Mouse (Mus musculus) adrenal gland, adult 18-20 months (tissue): Measurements from ENCODE around the gene Gpx4. TPM values are rescaled to one million over a fixed set of nuclear protein-coding genes. Genes with fewer than 3 reads are reported as not detected.
A peak's percentile ranks its signal among the peaks of the same experiment; 100 is the strongest.
"Not testable (repeated sequence)": the region's sequence is repeated elsewhere in the genome, so short reads cannot be mapped to it uniquely, and the experiment has no call there.

Experiments
- DNase-seq, 2 experiments: peaks; one replicate each; pipeline ENCODE4 v3.0.0; 2021 to 2022; ENCODE audit warnings: low spot score in 2 of 2
- total RNA-seq, 2 experiments: library from RNA; stranded (reverse); gene quantifications; 1 replicate in 1 of 2; 2 replicates in 1 of 2; pipeline ENCODE4 v1.2.3; 2021

Gene Gpx4
- total RNA-seq, 2 experiments from 2014 or later = 1,091 to 1,886 TPM

DNA sequence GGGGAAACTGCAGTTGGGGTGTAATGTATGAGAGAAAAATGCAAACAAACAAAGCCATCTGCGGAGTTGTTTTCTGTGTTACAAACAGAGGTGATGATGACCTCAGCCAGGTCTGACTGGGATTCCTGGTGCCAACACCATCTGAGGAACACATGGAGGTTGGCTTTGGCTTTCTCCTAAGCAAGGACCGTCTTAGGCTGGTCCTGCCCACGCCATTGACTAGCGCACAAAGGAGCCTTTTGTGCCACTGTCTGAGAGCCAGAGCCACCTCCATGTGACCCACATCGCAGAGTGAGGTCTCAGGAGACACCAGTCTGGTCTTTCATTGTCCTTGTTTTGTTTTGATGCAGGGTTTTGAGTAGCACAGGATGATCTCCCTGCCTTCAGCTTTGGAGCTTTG lies 1.4 kb downstream of the Gpx4 start:
- DNase-seq = no peak

DNA sequence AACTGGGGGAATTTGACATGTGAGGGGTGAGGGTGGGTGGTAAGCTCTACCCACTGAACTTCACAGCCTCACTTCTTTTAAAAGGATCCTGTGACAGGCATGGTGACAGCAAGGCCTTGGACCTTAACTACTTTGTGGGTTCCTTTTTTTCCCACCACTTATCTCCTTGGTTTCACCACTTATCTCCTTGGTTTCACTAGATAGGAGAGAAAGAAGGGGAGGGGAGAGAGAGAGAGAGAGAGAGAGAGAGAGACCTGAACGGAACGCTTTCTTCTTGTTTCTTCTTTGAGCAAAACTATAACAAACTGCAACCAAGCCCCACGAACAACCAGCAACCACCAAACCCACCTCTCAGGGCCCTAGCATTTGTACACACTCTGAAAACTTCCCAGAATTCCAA lies 1.9 kb downstream of the Gpx4 start:
- DNase-seq = no peak

DNA sequence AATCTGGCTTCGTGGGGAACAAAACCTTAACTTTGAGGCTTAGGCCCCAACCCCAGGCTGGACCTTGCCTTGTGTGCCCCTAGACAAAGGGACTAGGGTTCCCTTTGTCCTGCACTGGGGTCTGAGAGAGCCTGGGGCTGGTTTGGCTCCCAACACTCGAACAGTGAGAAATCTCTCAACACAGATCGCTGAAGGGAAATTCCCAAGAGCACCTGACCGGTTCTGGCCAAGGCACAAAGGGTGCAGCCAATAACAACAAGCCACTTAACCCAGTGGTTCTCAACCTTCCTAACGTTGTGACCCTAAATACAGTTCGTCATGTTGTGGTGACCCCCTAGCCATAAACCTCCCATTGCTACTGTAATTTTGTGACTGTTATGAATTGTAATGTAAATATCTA lies 3.3 kb downstream of the Gpx4 start:
- no peak for DNase-seq

DNA sequence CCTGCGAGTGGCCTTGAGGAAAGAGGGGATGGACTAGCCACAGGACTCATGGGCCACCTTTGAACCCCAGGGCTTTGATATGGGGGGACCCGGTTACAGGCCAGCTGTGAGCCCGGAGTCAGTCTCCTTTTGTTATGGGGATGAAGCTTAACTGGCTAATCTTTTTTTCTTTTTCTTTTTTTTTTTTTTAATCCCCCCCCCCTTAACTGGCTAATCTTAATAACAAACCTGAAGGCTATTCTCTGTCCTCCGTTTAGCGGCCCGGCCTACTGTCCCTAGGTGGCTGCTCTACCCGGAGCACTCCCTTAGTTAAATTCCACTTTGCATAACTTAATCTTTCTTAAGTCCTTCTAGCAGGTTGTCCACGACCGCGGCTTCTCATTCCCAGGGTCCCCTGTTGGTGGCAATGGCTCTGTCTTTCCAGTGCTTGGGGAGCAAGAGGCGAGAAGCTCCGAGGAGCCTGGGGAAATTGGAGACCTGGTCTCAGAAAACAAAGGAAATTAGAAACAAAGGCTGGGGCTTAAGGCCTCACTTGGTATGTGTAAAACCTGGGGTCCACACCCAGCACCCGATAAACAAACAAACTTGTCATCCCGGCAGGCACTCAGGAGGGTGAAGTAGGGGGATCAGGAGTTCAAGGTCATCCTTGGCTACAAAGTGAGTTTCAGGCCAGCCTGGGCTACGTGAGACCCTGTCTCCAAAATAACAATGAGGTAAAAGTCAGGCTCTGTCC lies 4.1 kb downstream of the Gpx4 start:
- no peak for DNase-seq

DNA sequence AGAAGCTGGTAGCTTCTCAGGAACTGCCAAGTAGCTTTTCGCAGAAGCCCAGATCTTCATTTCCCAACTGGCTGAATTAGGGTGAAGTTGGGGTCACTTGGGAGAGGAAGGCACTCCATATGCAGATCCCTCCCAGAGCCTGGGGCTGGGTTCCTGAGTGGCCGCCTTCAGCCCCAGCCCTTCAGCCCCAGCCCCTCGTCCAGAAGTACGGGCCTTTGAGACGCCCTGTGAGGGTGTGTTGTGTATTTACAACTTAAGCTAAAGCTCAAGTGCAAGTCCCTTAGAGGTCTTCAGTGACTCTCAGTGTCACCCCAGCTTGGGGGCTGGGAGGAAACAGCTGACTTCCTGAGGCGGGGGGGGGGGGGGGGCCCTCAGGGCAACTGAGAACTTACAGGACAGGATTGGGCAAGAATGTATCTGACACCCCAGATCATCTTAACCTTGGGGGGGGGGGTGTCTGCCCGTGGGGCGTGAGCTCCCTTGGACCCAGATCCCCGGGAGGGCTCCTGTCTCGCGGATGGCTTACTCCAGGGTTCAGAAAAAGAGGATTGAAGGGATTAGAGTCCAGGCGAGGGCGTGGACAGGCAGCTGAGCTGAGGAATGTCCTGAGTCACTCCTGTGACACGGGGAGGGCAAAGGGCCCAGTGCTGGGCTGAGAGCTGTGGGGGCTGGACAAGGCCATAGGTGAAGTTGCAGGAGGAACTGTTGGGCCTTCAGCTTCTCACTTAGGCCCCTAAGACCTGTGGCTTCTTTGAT lies 4.8 kb downstream of the Gpx4 start:
- peak in 1 of 2 experiments; percentile 54 for DNase-seq

DNA sequence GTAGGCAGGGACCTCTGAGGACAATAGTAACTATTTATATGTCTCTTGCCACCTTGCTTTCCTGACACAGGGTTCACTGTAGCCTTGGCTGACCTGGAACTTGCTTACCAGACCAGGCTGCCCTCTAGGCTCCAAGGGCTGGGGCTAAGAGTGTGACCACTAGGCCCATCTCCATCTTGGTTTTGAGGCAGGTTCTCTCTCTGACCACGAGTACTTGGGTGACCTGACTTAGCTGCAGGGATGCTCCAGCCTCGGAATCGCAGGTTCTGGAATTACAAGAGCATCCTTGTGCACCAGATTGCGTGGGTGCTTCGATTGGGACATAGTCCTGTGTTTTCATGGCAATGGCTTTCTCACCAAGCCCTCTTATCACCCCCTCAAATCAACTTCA lies 5.4 kb downstream of the Gpx4 start:
- no peak for DNase-seq

DNA sequence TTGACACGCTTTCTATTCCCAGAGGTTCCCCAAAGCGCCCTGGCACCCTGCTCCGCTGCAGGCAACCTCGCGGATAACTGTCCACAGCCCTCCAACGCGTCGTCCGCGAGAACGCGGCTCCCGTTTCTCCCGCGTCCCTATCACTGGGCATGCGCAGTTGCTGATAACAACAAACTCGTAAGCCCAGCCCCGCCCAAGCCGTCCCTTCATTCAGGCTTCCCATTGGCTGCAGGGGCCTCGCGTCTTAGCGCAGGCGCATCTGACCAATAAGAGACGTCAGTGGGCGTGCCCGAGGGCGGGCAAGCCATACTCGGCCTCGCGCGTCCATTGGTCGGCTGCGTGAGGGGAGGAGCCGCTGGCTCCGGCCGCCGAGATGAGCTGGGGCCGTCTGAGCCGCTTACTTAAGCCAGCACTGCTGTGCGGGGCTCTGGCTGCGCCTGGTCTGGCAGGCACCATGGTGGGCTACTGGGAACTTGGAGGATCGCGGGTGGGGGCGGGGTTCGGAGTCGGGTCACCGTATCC lies 6.4 kb downstream of the Gpx4 start:
- DNase-seq = peak; percentile 98

DNA sequence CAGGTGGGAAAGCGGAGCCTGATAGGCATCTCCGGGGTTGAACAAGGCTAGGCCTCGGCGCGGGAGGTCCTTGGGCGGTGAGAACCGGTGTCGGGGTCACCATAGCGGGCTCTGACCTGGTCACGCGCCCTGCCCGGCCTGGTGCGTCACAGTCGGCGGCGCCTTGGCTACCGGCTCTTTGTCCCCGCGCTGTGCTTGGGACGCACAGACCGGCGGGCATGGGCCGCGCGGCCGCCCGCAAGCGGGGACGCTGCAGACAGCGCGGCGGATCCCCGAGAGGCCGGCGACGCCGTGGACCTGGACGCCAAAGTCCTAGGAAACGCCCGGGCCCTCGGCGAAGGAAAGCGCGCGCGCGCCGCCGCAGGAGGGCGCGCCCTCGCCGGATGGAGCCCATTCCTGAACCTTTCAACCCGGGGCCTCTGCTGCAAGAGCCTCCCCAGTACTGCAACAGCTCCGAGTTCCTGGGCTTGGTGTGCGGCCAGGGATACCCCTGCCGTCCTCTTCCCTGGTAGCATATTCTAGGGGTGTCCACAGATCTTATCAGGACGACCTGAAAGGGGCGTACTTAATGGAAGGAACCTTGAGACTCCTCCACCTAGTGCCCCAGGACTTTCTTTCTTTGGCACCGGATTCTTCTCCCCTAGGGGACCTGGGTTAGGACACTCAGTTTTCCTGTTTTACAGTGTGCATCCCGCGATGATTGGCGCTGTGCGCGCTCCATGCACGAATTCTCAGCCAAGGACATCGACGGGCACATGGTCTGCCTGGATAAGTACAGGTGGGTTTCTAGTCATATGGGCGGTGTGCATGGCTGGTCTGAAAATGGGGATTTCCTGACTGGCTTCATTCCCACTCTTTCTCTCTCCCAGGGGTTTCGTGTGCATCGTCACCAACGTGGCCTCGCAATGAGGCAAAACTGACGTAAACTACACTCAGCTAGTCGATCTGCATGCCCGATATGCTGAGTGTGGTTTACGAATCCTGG lies 7.2 kb downstream of the Gpx4 start:
- DNase-seq = peak; percentile 64 to 71

DNA sequence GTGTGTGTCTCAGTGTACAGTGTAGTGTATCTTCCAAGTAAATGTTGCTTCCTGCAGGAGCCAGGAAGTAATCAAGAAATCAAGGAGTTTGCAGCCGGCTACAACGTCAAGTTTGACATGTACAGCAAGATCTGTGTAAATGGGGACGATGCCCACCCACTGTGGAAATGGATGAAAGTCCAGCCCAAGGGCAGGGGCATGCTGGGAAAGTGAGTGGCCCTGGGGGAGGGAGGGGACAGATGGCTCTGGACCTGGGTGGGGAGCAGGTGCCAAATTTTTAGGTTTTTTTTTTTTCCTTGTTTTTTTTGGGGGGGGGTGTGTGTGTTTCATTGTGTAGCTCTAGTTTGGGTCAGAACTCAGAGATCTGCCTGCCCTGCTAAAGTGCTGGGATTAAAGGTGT lies 7.9 kb downstream of the Gpx4 start:
- not testable (repeated sequence) for DNase-seq

DNA sequence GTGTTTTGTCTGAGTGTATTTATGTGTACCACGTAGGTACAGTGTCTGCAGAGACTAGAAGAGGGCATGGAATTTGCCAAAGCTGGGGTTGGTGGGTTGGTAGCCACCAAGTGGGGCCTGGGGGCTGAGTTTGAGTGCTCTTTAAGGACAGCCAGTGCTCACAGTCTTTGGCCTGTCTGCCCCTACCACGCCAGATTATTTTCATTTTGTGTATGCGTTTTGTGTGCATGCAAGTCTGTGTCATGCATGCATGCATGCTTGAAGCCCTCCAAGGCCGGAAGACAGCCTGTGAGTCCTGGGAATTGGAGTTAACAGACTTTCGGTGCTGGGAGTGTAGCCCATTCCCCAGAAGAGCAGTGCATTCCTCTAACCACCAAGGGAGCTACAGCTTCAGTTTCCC lies 8.4 kb downstream of the Gpx4 start:
- DNase-seq = no peak

DNA sequence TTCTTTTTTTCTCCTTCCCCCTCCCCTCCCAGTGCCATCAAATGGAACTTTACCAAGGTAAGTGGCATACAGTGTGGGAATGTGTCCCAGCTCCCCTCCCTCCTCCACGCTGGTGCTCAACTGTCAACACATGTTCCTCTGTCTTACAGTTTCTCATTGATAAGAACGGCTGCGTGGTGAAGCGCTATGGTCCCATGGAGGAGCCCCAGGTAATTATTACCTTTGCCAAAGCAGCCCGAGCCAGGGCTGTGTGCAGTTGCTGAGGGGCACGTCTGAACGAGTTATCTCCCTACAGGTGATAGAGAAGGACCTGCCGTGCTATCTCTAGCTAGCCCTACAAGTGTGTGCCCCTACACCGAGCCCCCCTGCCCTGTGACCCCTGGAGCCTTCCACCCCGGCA lies 8.9 kb downstream of the Gpx4 start:
- no peak for DNase-seq

DNA sequence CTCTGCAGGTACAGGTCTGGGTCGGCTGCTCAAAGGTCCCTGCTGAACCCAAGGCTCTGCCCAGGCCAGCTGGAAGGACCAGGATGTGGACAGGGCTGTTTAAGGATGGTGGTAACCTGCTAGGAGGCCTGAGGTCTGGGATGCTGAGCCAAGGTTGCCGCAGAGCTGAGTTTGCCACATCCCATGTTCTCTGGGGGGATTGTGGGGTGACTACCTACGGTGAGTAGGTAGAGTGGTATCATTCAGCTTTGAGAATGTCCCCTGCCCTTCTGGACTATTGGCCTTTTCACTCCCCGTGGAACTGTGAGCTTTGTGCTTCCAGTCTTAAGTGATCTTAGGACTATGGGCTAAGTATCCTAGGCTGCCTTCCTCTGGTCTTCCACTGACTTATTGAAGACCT lies 9.5 kb downstream of the Gpx4 start:
- no peak for DNase-seq

DNA sequence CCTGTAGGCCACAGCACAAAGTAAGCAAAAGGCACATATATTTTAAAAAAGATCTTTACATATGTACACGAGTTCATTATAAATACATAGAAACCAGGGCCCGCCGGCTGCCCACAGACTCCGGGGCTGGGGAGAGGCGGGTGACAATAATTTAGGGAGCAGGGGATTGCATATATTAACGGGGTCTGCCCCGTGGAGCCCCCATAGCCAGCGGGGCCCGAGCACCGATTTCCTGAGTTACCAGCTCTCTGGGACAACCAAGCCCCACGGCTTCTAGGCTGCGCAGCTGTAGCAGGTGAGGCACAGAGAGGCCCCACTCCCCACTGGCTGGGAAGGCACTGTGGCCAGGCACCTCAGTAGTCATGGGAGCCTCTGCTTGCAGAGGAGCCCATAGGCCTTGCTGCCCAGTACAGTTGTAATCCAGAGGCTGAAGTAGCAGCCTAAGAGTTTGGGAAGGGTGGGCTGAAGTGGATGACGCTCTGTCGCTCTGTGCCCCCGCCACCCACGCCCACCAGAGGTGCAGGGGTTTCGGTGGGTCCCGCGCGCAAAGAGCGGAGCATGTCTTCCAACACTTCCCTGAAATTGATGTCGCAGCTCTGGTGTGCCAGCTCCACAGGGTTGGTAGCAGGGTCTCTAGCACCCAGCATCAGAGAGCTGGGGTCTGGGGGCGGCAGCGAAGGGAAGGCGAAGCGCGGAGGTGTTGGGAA lies 10.2 kb downstream of the Gpx4 start:
- DNase-seq = no peak

DNA sequence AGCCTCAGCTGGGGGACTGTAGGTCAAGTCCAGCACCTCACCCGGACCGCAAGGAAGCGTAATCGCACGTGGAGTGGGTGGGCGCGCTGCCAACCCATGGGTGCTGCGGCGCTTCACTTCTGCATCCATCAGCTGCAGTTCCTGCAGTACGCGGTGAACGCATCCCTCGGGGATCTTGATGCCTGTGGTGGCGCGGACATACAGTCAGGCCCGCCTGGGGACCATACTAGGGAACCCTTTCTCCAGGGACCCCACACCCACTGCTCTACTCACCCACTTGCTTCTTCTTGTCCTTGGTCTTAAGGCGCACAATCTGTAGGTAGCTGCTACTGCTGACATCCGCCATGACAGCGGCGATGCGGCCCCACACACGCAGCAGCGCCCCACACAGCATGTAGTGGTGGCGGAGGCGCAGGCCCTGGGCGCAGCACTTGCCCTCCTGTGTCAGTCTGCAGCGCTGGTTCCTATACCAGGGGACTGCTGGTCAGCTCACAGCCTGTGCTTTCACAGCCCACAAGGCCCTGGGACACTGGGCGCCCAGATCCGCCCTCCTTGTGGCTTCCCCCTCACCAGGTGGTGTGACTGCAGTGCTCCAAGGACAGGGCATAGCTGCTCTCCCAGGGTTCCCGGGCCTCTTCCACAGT lies 10.8 kb downstream of the Gpx4 start:
- no peak for DNase-seq

DNA sequence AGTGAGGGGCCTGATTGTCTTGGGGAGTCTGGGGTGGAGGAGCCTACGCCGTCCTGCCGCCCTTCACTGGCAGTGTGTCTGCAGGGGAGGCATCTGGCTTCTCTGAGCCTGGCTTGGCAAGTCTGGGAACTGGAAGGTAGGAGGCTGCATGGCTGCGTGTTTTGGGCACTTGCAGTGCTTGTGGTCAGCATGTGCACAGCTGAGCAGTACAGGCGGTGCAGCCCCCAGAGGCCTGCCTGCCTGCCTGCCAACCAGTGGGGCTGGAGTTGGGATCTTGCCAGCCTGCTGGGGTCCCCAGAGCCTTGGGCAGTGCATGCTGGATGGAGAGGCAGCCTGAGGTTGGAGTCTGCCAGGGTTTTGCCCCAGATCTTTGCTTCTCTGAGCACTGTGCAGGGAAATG lies 16.1 kb downstream of the Gpx4 start:
- DNase-seq = no peak

DNA sequence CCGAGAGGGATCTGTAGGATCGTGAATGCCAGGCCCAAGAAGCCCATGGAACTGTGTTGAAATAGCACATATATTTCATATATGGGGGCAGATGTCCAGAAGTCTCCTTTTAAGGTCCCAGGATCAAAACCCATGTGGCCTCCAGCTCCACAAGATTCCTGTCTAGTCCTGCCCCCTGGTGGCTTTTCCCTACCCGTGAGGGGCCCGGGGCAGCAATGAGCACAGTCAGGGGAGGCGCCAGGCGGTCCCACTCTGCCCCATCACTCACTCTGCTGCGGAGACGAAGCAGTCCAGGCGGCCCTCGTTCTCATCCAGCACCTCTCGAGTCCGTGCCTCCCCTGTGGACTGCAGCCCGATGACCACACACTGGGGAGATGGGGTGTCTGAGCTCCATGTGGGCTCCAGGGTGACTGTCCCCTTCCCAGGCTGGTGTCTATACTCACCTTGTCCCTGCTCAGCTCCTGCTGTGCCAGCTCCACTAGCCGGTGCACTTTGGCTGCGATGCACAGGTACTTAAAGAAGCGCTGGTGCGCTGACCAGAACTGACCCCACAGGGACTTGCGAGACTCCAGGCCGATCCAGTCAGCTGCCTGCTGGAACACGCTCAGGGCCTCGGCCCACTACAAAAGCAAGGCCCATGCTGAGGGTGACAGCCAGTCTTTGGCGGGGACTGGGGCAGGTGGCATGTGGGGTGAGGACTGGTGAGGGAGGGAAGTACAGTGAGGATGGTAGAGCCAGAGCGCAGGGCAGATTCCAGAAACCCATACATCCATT lies 17.1 kb downstream of the Gpx4 start:
- DNase-seq = no peak

DNA sequence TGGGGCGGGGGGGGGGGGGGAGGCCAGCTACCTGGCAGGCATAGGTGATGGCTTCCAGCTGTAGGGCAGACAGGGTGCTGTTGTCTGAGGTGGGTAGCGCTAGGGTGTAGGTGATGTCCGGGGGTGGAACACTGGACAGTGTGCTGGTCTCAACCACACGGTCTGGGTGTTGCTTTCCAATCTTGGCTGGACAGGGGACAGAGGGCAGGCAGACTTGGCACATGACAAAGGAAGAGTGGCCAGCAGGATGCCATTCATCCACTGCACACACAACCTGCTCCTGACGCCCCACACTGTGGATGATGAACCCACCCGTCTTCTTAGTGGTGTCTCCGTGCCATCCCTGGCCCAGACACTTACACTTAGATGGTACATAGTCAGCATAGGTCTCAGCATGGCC lies 22.3 kb downstream of the Gpx4 start:
- DNase-seq = no peak

DNA sequence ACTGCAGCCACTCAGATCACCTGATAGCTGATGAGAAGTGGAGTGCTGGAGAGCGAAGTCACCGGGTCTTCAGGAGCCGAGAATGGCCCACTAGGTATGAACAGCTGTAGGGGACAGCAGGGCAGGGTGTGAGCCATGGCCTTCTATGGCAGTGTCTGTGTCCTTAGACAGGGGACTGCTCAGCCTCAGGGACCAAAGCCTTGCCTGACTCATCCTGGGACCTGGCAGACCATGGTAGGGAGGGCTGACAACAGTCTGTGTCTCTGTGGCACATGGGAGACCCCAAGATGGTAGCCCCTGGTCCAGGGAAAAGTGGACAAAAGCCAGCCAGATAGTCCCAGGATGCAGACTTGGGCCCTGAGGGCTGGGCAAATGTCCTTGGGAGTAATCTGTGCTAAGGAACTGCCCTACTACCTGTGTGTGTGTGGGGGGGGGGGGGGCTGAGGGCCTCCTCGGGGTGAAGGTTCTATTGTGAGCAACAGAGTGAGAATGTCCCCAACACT lies 23.0 kb downstream of the Gpx4 start:
- no peak for DNase-seq

DNA sequence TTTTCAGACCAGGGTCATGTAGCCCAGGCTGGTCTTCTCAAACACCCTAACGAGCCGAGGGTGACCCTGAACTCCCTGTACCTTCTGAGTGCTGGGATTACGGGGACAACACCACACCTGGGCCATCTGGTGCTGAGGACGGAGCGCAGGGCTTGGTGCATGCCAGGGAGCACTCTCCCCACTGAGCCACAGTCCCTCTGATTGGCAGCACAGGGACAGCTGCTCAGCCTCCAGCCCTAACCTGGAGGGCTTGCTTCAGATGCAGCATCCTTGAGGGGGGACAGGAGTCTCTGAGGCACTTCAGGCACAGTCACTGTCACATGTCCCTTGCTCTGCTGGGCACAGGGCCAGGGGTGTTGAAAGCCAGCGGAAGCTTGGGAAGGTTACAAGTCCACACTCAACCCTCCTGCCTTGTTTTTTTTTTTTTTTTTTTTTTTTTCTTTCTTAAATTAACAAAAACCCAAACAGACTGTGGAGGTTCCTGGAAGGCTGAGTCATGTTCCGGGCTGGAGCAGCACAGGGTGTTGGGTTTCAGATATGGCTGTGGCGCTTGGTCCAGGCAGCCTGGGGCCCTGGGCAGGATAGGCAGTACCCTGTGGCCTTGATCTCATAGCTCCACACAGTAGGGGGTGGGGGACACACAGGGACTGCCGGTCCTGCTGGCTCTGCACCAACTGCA lies 24.0 kb downstream of the Gpx4 start:
- DNase-seq = peak; percentile 82 to 88
